Mouse (Mus musculus): ENCODE measurements around the gene Fam178b. TPM values are rescaled to one million over a fixed set of nuclear protein-coding genes. Genes with fewer than 3 reads are reported as not detected.
A peak's percentile ranks its signal among the peaks of the same experiment; 100 is the strongest.

Fam178b gene
- polyA plus RNA-seq, 1 experiment from 2014 or later = 1.1 TPM

DNA sequence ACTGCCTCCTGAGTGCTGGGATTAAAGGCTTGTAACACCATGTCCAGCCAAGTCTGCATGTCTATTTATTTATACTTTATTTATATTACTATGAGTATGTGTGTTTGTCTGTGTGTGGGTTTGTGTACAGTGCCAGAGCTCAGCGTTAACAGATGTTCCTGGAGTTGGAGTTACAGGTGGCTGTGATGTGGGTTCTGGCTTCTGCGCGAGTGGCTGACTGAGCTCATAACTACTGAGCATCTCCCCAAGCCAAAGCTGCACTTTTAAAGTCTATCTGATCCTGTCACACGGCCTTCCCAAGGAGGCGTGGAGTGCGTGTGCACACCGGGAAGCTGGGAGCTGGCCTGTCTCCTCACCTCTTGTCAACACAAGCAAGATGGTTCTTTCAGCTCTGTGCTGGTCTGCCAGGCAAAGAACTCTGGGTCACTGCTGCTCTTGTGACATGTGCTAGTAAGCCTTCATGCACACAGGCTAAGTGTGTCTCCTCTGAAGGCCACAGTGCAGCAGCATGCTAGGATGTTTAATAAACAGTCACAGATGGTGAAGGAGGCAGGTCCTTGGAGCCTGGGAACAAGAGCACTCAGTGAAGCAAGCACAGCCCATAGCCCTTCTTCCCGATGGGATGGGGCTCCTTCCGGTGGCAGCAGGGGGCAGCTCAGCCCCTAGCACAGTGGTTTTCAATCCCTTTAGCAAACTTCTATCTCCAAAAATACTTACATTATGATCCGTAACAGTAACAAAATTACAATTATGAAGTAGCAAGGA lies 87.6 kb downstream of the Fam178b start:
- ATAC-seq (ENCODE audit: insufficient number of reproducible peaks, insufficient read depth, low FRiP score, low read depth) = peak; percentile 30; the same call in 1 of the 2 replicates

DNA sequence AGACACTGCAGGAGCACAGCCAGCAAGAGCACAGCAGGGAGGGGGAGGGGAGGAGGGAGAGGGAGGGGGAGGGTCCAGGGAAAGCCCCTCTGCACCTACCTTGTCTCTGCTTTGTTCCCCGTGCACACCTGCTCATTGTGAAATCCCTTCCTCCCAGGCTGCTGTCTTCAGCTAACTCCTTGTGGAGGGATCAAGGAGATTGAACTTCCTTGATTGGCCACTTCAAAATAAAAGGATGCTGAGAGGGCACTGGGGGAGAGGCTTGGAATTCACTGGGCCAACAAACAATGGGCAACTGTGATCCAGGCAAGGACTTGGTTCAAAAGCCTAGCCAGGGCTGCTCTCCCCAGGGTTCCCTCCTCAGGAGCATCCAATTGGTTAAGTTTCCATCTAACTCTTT lies 89.9 kb downstream of the Fam178b start:
- Histone ChIP-seq H3K4me2 (replicated peaks; ENCODE audit: low read depth, low read length) (no peak overlapping the region), H3K4me1 (ENCODE audit: control insufficient read depth, insufficient read depth, low read length) (peaks cover 39% of the 10 kb centered on the region), H3K36me3 (ENCODE audit: control insufficient read depth, insufficient read depth, low read length) (no peaks in the 10 kb centered on the region), H3K27me3 (ENCODE audit: control insufficient read depth, insufficient read depth, low read length) (no peaks in the 10 kb centered on the region), H3K27ac (ENCODE audit: low read length) (no peak overlapping the region), H3K4me3 (ENCODE audit: low read depth, low read length) (no peak overlapping the region), H3K9me3 (ENCODE audit: control insufficient read depth, low read depth, low read length) (no peaks in the 10 kb centered on the region), H3K9ac (replicated peaks; ENCODE audit: low read depth, low read length) (no peak overlapping the region)
- 24% methylated on average over 1 of the region's 1 CpGs for WGBS
- ATAC-seq (ENCODE audit: insufficient number of reproducible peaks, insufficient read depth, low FRiP score, low read depth) = no peak

More for the DNA sequence above, 87.6 kb downstream of the Fam178b start:
- Histone ChIP-seq H3K4me2 (replicated peaks; ENCODE audit: low read depth, low read length) (no peak overlapping the region), H3K36me3 (ENCODE audit: control insufficient read depth, insufficient read depth, low read length) (no peaks in the 10 kb centered on the region), H3K4me1 (ENCODE audit: control insufficient read depth, insufficient read depth, low read length) (peaks cover 19% of the 10 kb centered on the region), H3K27ac (ENCODE audit: low read length) (peak overlapping the region; percentile 71), H3K9me3 (ENCODE audit: control insufficient read depth, low read depth, low read length) (no peaks in the 10 kb centered on the region), H3K27me3 (ENCODE audit: control insufficient read depth, insufficient read depth, low read length) (no peaks in the 10 kb centered on the region), H3K9ac (replicated peaks; ENCODE audit: low read depth, low read length) (no peak overlapping the region), H3K4me3 (ENCODE audit: low read depth, low read length) (no peak overlapping the region)
- WGBS = 49% methylated on average over 10 of the region's 10 CpGs

DNA sequence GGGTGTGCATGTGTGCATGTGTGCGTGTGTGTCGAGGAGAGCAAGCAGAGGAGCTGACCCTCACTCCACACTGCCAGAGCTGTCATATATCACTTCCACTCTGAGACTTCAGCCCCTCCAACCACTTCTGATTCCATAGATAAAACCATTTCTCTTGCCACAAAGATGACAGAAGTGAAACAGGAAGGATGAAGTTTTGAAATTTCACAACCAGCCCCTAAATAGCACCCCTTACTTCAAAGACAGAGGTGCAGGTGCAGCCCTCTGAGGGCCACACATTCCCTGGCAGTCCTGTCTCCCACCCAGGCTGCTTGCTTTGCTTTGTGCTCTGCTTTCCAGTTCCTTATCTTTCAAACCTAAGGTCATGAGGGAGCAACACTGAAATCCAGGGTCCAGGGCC lies 91.6 kb downstream of the Fam178b start:
- H3K27ac ChIP-seq (ENCODE audit: low read length) = no peak overlapping the region
- no peaks in the 10 kb centered on the region for H3K36me3 ChIP-seq (ENCODE audit: control insufficient read depth, insufficient read depth, low read length)
- H3K9ac ChIP-seq (replicated peaks; ENCODE audit: low read depth, low read length) = no peak overlapping the region
- no peaks in the 10 kb centered on the region for H3K9me3 ChIP-seq (ENCODE audit: control insufficient read depth, low read depth, low read length)
- peaks cover 45% of the 10 kb centered on the region for H3K4me1 ChIP-seq (ENCODE audit: control insufficient read depth, insufficient read depth, low read length)
- no peak for ATAC-seq (ENCODE audit: insufficient number of reproducible peaks, insufficient read depth, low FRiP score, low read depth)
- H3K27me3 ChIP-seq (ENCODE audit: control insufficient read depth, insufficient read depth, low read length) = no peaks in the 10 kb centered on the region
- H3K4me2 ChIP-seq (replicated peaks; ENCODE audit: low read depth, low read length) = no peak overlapping the region
- 56% methylated on average over 2 of the region's 2 CpGs for WGBS
- H3K4me3 ChIP-seq (ENCODE audit: low read depth, low read length) = no peak overlapping the region

DNA sequence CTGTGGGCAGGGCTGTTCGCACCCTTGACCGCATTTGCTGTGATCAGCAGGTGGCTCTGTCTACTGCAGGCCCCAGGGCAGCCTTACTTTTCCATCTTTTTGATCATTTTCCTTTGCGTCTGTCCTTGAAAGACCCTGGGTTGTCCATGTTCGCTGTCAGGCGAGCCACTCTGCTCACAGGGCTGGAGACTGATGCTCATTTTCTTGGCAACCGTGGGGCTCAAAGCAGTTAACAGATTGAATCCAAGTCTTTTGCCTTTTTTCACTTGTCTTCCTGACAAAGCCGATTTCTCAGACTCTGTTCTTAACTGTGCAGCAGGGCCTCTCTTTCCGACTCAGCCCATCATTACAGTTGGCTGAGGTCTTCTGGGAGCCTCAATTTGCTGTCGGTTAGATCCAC lies 92.3 kb downstream of the Fam178b start:
- no peak for ATAC-seq (ENCODE audit: insufficient number of reproducible peaks, insufficient read depth, low FRiP score, low read depth)
- Histone ChIP-seq H3K4me2 (replicated peaks; ENCODE audit: low read depth, low read length) (no peak overlapping the region), H3K36me3 (ENCODE audit: control insufficient read depth, insufficient read depth, low read length) (no peaks in the 10 kb centered on the region), H3K4me3 (ENCODE audit: low read depth, low read length) (no peak overlapping the region), H3K27ac (ENCODE audit: low read length) (peak overlapping the region; percentile 86; the same call in 1 of the 2 replicates), H3K4me1 (ENCODE audit: control insufficient read depth, insufficient read depth, low read length) (peaks cover 38% of the 10 kb centered on the region), H3K9ac (replicated peaks; ENCODE audit: low read depth, low read length) (no peak overlapping the region), H3K27me3 (ENCODE audit: control insufficient read depth, insufficient read depth, low read length) (no peaks in the 10 kb centered on the region), H3K9me3 (ENCODE audit: control insufficient read depth, low read depth, low read length) (no peaks in the 10 kb centered on the region)
- 66% methylated on average over 9 of the region's 9 CpGs for WGBS

DNA sequence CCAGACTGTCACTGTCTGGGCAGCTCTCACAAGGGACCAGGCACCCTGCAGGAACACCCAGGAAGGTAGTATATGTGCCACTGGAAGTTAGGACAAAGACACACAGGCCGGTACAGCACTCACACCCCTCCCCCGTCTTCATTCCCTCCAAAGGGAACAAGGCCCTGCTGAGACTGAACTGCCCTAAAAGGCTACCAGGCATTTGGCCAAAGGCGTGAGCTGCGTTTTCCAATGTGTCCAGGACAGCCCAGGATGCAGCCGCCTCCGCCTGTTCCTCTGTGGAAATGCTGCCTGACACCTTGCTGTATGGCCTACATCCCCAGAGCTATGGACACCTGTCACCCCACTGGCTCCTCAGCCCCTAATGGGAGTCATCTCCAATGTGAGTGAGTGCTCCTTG lies 93.5 kb downstream of the Fam178b start:
- H3K9me3 ChIP-seq (ENCODE audit: control insufficient read depth, low read depth, low read length) = no peaks in the 10 kb centered on the region
- peaks cover 32% of the 10 kb centered on the region for H3K4me1 ChIP-seq (ENCODE audit: control insufficient read depth, insufficient read depth, low read length)
- H3K27ac ChIP-seq (ENCODE audit: low read length) = peak overlapping the region; percentile 86
- no peak overlapping the region for H3K9ac ChIP-seq (replicated peaks; ENCODE audit: low read depth, low read length)
- no peak overlapping the region for H3K4me3 ChIP-seq (ENCODE audit: low read depth, low read length)
- H3K36me3 ChIP-seq (ENCODE audit: control insufficient read depth, insufficient read depth, low read length) = no peaks in the 10 kb centered on the region
- WGBS = 59% methylated on average over 6 of the region's 6 CpGs
- no peaks in the 10 kb centered on the region for H3K27me3 ChIP-seq (ENCODE audit: control insufficient read depth, insufficient read depth, low read length)
- peak; percentile 18; the same call in 1 of the 2 replicates for ATAC-seq (ENCODE audit: insufficient number of reproducible peaks, insufficient read depth, low FRiP score, low read depth)
- H3K4me2 ChIP-seq (replicated peaks; ENCODE audit: low read depth, low read length) = no peak overlapping the region

DNA sequence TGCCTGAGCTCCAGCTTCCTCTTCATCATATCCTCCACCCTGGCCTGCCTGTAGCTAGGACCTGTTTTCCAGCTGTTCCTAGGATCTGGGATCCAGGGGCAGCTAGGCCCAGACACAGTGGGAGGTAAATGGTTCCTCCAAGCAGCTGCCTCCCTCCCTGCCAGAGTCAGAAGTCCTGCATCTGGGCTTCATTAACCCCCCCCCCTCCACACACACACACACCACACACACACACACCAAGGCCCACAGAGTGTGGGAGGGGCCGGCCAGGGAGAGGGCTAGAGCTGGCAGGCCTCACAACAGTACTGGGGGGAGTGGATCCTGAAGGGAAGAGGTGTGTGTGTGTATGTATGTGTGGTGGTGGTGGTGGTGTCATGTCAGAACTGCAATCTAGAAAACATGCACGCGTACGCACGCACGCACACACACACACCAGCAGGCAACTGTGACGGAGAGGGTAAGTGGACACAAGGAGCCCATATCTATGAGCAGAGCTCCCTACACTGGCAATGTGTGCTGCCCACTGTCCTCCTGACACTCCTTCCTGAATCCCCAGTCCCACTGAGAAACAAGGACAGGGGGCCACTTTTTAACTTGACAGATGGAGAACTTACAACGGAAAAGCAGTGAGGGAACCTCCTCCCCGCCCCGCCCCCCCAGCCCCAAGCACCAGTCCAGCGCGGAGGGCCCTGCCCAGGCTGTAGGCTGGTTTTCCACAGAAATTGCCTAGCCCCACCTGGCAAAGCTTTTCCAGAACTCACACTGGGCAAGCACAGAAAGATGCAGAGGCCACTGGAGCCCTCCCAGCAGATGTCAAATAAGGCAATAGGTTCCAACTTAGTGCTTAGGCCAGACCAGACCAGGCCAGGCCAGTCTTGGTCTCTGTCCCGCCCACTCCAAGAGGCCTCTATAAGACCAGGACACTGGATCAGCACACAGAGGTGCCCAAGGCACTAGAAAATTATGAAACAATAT lies 94.2 kb downstream of the Fam178b start:
- WGBS = 60% methylated on average over 13 of the region's 13 CpGs
- ATAC-seq (ENCODE audit: insufficient number of reproducible peaks, insufficient read depth, low FRiP score, low read depth) = peak; percentile 64
- peak overlapping the region; percentile 86 for H3K27ac ChIP-seq (ENCODE audit: low read length)
- no peaks in the 10 kb centered on the region for H3K36me3 ChIP-seq (ENCODE audit: control insufficient read depth, insufficient read depth, low read length)
- no peak overlapping the region for H3K9ac ChIP-seq (replicated peaks; ENCODE audit: low read depth, low read length)
- H3K4me2 ChIP-seq (replicated peaks; ENCODE audit: low read depth, low read length) = 0 out of 2 replicates have a peak overlapping the region, but pooled peaks have one; percentile 10
- no peaks in the 10 kb centered on the region for H3K9me3 ChIP-seq (ENCODE audit: control insufficient read depth, low read depth, low read length)
- H3K27me3 ChIP-seq (ENCODE audit: control insufficient read depth, insufficient read depth, low read length) = no peaks in the 10 kb centered on the region
- H3K4me1 ChIP-seq (ENCODE audit: control insufficient read depth, insufficient read depth, low read length) = peaks cover 32% of the 10 kb centered on the region
- H3K4me3 ChIP-seq (ENCODE audit: low read depth, low read length) = no peak overlapping the region

DNA sequence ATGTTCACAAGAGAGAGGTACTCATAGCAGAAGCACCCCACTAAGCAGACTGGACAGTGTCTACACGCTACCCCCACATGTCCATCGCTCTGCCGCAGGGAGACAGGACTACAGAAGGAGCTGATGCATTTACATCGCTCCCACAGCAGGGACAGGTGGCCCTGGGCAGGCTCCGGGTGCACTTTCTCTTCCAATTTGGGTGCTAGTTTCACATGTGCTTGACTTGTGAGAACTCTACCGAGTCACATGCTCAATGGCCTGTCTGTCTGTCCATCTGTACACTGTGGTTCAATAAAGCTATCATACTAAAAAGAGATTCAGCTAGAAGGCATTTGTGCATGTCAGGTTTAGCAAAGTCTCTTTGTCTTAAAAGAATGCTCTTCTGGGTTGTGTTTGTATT lies 95.1 kb downstream of the Fam178b start:
- Histone ChIP-seq H3K27me3 (ENCODE audit: control insufficient read depth, insufficient read depth, low read length) (no peaks in the 10 kb centered on the region), H3K4me2 (replicated peaks; ENCODE audit: low read depth, low read length) (no peak overlapping the region), H3K27ac (ENCODE audit: low read length) (peak overlapping the region; percentile 86; the same call in 1 of the 2 replicates), H3K9me3 (ENCODE audit: control insufficient read depth, low read depth, low read length) (no peaks in the 10 kb centered on the region), H3K9ac (replicated peaks; ENCODE audit: low read depth, low read length) (no peak overlapping the region), H3K4me1 (ENCODE audit: control insufficient read depth, insufficient read depth, low read length) (peaks cover 32% of the 10 kb centered on the region), H3K4me3 (ENCODE audit: low read depth, low read length) (no peak overlapping the region), H3K36me3 (ENCODE audit: control insufficient read depth, insufficient read depth, low read length) (no peaks in the 10 kb centered on the region)
- no peak for ATAC-seq (ENCODE audit: insufficient number of reproducible peaks, insufficient read depth, low FRiP score, low read depth)
- 87% methylated on average over 6 of the region's 6 CpGs for WGBS

DNA sequence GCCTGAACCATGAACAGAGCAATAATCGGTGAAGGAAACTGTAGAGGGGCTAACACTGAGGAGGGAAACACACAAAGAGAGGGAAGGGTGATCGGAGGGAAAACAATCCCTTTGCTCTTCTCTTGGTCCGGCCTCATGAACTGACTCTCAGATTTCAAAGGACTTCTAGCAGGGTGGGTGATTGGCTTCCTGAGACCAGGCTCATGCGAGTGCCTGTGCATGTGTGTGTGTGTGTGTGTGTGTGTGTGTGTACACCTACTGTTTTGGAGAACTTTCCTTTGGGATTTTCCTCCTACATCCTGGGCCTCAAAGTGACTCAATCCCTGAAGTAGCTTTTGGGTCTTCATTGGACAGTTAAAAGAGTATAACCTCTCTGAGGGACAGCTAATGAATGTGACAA lies 96.7 kb downstream of the Fam178b start:
- Histone ChIP-seq H3K9ac (replicated peaks; ENCODE audit: low read depth, low read length) (no peak overlapping the region), H3K9me3 (ENCODE audit: control insufficient read depth, low read depth, low read length) (no peaks in the 10 kb centered on the region), H3K36me3 (ENCODE audit: control insufficient read depth, insufficient read depth, low read length) (no peaks in the 10 kb centered on the region), H3K27ac (ENCODE audit: low read length) (no peak overlapping the region), H3K4me2 (replicated peaks; ENCODE audit: low read depth, low read length) (no peak overlapping the region), H3K4me3 (ENCODE audit: low read depth, low read length) (no peak overlapping the region), H3K27me3 (ENCODE audit: control insufficient read depth, insufficient read depth, low read length) (no peaks in the 10 kb centered on the region), H3K4me1 (ENCODE audit: control insufficient read depth, insufficient read depth, low read length) (peaks cover 32% of the 10 kb centered on the region)
- ATAC-seq (ENCODE audit: insufficient number of reproducible peaks, insufficient read depth, low FRiP score, low read depth) = no peak
- WGBS = 34% methylated on average over 4 of the region's 4 CpGs
